Mouse (Mus musculus): Measurements from ENCODE around the gene Fam173b. TPM values are rescaled to one million over a fixed set of nuclear protein-coding genes. Genes with fewer than 3 reads are reported as not detected.

Gene Fam173b
- polyA plus RNA-seq, 2 experiments = 6.7 to 7.9 TPM

GRCm38 (mm10) chr15:31660844-31661243 is 59.2 kb downstream of the Fam173b start:
- no peak for ATAC-seq (ENCODE audit: insufficient read depth)

GRCm38 (mm10) chr15:31661802-31662201 is 60.1 kb downstream of the Fam173b start:
- WGBS (ENCODE audit: insufficient replicate concordance) = 59% methylated on average over 4 of the region's 4 CpGs

More at GRCm38 (mm10) chr15:31660844-31661243, 59.2 kb downstream of the Fam173b start:
- Histone ChIP-seq H3K4me3 (ENCODE audit: insufficient read depth in 1 of 2, low read depth in 2 of 2, low read length in 2 of 2) (no peak overlapping the region), H3K27me3 (ENCODE audit: control insufficient read depth, insufficient read depth, low read length) (no peaks in the 10 kb centered on the region), H3K4me1 (replicated peaks; ENCODE audit: control insufficient read depth in 2 of 2, insufficient read depth in 2 of 2, low read length in 1 of 2) (no peaks in the 10 kb centered on the region), H3K9me3 (ENCODE audit: control insufficient read depth, low read length) (no peaks in the 10 kb centered on the region), H3K9ac (replicated peaks) (no peak overlapping the region), H3K36me3 (replicated peaks; ENCODE audit: control insufficient read depth, insufficient read depth, low read depth) (no peaks in the 10 kb centered on the region), H3K4me2 (ENCODE audit: low read depth) (no peak overlapping the region), H3K27ac (no peak overlapping the region)
- DNase-seq (ENCODE audit: low read depth in 3 of 3, low spot score in 3 of 3) = no peak
- TF ChIP-seq EP300 (IDR thresholded peaks at IDR 0.05; ENCODE audit: low read depth) (no peak), CTCF (IDR thresholded peaks at IDR 0.05; ENCODE audit: low read depth) (no peak)
- WGBS (ENCODE audit: insufficient replicate concordance) = 60% methylated on average over 9 of the region's 9 CpGs

GRCm38 (mm10) chr15:31663074-31663473 is 61.4 kb downstream of the Fam173b start:
- Histone ChIP-seq H3K27me3 (ENCODE audit: control insufficient read depth, insufficient read depth, low read length) (no peaks in the 10 kb centered on the region), H3K9ac (replicated peaks) (no peak overlapping the region), H3K9me3 (ENCODE audit: control insufficient read depth, low read length) (no peaks in the 10 kb centered on the region), H3K27ac (no peak overlapping the region), H3K4me1 (replicated peaks; ENCODE audit: control insufficient read depth in 2 of 2, insufficient read depth in 2 of 2, low read length in 1 of 2) (no peaks in the 10 kb centered on the region), H3K4me3 (ENCODE audit: insufficient read depth in 1 of 2, low read depth in 2 of 2, low read length in 2 of 2) (no peak overlapping the region), H3K4me2 (ENCODE audit: low read depth) (no peak overlapping the region), H3K36me3 (replicated peaks; ENCODE audit: control insufficient read depth, insufficient read depth, low read depth) (no peaks in the 10 kb centered on the region)
- DNase-seq (ENCODE audit: low read depth in 3 of 3, low spot score in 3 of 3) (no peak), ATAC-seq (ENCODE audit: insufficient read depth) (no peak)
- TF ChIP-seq EP300 (IDR thresholded peaks at IDR 0.05; ENCODE audit: low read depth) = no peak
- no peak for TF ChIP-seq CTCF (IDR thresholded peaks at IDR 0.05; ENCODE audit: low read depth)
- 66% methylated on average over 3 of the region's 3 CpGs for WGBS (ENCODE audit: insufficient replicate concordance)

More at GRCm38 (mm10) chr15:31661802-31662201, 60.1 kb downstream of the Fam173b start:
- Histone ChIP-seq H3K36me3 (replicated peaks; ENCODE audit: control insufficient read depth, insufficient read depth, low read depth) (no peaks in the 10 kb centered on the region), H3K9me3 (ENCODE audit: control insufficient read depth, low read length) (no peaks in the 10 kb centered on the region), H3K4me3 (ENCODE audit: insufficient read depth in 1 of 2, low read depth in 2 of 2, low read length in 2 of 2) (no peak overlapping the region), H3K4me2 (ENCODE audit: low read depth) (no peak overlapping the region), H3K27me3 (ENCODE audit: control insufficient read depth, insufficient read depth, low read length) (no peaks in the 10 kb centered on the region), H3K27ac (no peak overlapping the region), H3K9ac (replicated peaks) (no peak overlapping the region), H3K4me1 (replicated peaks; ENCODE audit: control insufficient read depth in 2 of 2, insufficient read depth in 2 of 2, low read length in 1 of 2) (no peaks in the 10 kb centered on the region)
- ATAC-seq (ENCODE audit: insufficient read depth) = no peak
- no peak for DNase-seq (ENCODE audit: low read depth in 3 of 3, low spot score in 3 of 3)
- TF ChIP-seq EP300 (IDR thresholded peaks at IDR 0.05; ENCODE audit: low read depth) = no peak
- no peak for TF ChIP-seq CTCF (IDR thresholded peaks at IDR 0.05; ENCODE audit: low read depth)

Other genes with a start within 250 kb of the Fam173b start
- 0.19 and 0.24 TPM in 2 replicates for gene Ankrd33b, start 234.1 kb upstream of the Fam173b start, polyA plus RNA-seq (2012; rRNA removed)
- gene Ankrd33b, start 234.1 kb upstream of the Fam173b start, polyA plus RNA-seq (2014; fragmentation: Nextera tagmentation; extraction: Ambion mirVana) = 0.27 and 0.43 TPM in 2 replicates
- gene Ropn1l, start 148.1 kb upstream of the Fam173b start, polyA plus RNA-seq (2012; rRNA removed) = 0.86 and 1.0 TPM in 2 replicates
- gene Ropn1l, start 148.1 kb upstream of the Fam173b start, polyA plus RNA-seq (2014; fragmentation: Nextera tagmentation; extraction: Ambion mirVana) = 1.9 and 2.7 TPM in 2 replicates
- 6.9 and 9.0 TPM in 2 replicates for gene March6, start 70.8 kb upstream of the Fam173b start, polyA plus RNA-seq (2012; rRNA removed)
- gene March6, start 70.8 kb upstream of the Fam173b start, polyA plus RNA-seq (2014; fragmentation: Nextera tagmentation; extraction: Ambion mirVana) = 12.7 and 15.3 TPM in 2 replicates
- gene Cmbl, start 36.5 kb upstream of the Fam173b start, polyA plus RNA-seq (2012; rRNA removed) = 5.1 and 5.5 TPM in 2 replicates
- 5.0 and 6.8 TPM in 2 replicates for gene Cmbl, start 36.5 kb upstream of the Fam173b start, polyA plus RNA-seq (2014; fragmentation: Nextera tagmentation; extraction: Ambion mirVana)
- gene Cct5, start within 50 bp of the Fam173b start, polyA plus RNA-seq (2012; rRNA removed) = 101 and 167 TPM in 2 replicates
- gene Cct5, start within 50 bp of the Fam173b start, polyA plus RNA-seq (2014; fragmentation: Nextera tagmentation; extraction: Ambion mirVana) = 341 and 347 TPM in 2 replicates